Mouse (Mus musculus) brain, embryonic 18.5 days (tissue): ENCODE results near the gene Ttyh2.

Source experiments
- DNase-seq: peaks from one replicate; pipeline ENCODE4 v3.0.0-alpha.2; 2012; ENCODE audit warnings: low read depth, low spot score

Gene Ttyh2

DNA sequence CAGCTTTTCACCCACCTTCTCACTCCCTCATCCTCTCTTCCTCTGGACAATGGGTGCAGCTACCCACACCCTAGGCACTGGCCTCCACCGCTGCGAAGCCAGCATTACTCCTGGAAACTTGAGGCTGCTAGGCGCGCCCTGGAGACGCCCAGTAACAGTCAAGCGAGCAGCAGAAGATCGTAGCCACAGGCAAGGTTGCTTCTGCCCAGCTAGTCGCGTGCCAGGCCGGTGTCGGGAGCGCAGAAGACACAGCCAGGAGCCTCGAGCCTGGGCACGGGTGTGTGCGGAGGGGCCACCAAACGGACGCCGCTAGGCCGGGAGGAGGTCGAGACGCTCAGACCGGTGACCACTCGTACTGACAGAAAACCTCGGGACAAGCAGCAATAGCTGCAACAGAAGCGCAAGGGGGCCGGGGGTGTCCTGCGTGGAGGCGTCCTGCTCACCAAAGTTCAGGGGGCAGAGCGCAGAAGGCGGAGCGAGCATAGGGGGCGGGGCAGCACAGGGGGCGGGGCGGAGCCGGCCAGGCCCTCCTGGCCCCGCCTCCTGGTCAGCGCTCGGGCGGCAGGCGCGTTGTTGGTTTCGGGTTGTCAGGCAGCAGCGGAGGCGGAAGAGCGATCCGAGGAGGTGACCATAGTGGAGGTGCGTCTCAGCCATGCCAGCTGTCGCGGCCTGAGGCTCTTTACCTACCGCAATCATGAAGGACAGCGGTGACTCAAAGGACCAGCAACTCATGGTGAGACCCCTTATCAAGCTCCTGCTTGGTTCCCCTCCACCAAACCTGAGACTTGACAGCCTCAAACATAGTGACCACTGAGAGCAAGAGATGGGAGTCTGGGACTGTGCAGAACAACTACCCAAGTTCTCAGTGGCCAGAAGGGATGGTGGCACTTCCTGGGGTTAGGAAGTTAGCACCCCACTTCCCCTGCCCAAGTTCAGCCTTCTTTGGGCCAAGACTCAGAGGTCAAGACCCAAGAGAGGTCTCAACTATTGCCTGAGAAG is 89.9 kb downstream of the Ttyh2 start, which contains the start of gene Kif19a:
TSS of gene Kif19a (plus strand) at position 569 of the 999 bp plus-strand sequence.
- DNase-seq, result no peak

DNA sequence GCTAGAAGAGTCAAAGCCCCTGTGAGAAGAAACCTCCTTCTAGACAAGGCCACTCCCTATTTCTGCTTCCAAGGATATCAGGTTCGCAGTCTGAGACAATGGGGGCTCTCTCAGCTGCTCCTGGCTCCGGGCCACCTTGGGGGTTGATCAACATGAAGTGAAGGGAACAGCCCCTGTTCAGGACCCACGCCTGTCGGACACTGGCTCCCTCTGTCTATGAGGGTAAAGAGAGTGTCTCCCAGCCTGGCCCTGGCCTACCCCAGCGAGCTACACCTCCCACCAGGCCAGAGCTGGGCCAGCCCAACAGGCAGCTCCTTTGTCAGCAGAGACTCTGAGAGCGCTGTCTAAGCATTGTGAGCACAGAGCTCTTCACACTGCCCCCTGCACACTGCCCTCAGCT is 94.7 kb downstream of the Ttyh2 start:
- no peak for DNase-seq
